Mouse (Mus musculus) adrenal gland, adult 18-20 months (tissue): ENCODE results near the gene Hoxc11. TPM values are rescaled to one million over a fixed set of nuclear protein-coding genes. Genes with fewer than 3 reads are reported as not detected.
A peak's percentile ranks its signal among the peaks of the same experiment; 100 is the strongest.

Experiments
- DNase-seq, 2 experiments: peaks; one replicate each; pipeline ENCODE4 v3.0.0; 2021 to 2022; ENCODE audit warnings: low spot score in 2 of 2
- microRNA-seq, 2 experiments: library from miRNA; unstranded; fragments of <30 nt; microRNA quantifications; one replicate each; pipeline ENCODE4 v1.2.0; 2021; ENCODE audit warnings: borderline number of aligned reads in 2 of 2
- total RNA-seq, 2 experiments: library from RNA; stranded (reverse); gene quantifications; 1 replicate in 1 of 2; 2 replicates in 1 of 2; pipeline ENCODE4 v1.2.3; 2021

The Hoxc11 gene
- total RNA-seq, 2 experiments from 2014 or later = not detected

- DNase-seq = no peak
Observed at GRCm38 (mm10) chr15:103002156-103002555, 47.9 kb downstream of the Hoxc11 start.

GRCm38 (mm10) chr15:103002821-103003448 lies 48.7 kb downstream of the Hoxc11 start:
- DNase-seq = no peak

GRCm38 (mm10) chr15:103005308-103005707 lies 51.1 kb downstream of the Hoxc11 start:
- DNase-seq = peak in 1 of 2 experiments; percentile 58

GRCm38 (mm10) chr15:103005797-103006196 lies 51.6 kb downstream of the Hoxc11 start:
- no peak for DNase-seq

- DNase-seq = no peak
Observed at GRCm38 (mm10) chr15:103006326-103006725, 52.1 kb downstream of the Hoxc11 start.

Small RNA genes within 50 kb of the gene (microRNA-seq; reads per million reads assigned to microRNA genes)
- 151 to 175 reads per million in 2 experiments for gene Mir196a-2

Other genes starting within 250 kb of the Hoxc11 start
- gene Calcoco1, start 232.2 kb upstream of the Hoxc11 start, total RNA-seq = 100 to 1,000 TPM in 1 of 2 experiments, 10 to 100 TPM in 1; 95.4 to 106 TPM
- not detected for gene Hoxc13, start 33.3 kb upstream of the Hoxc11 start, total RNA-seq
- gene Hoxc12, start 17.7 kb upstream of the Hoxc11 start, total RNA-seq = not detected
- gene Hoxc10, start 12.4 kb downstream of the Hoxc11 start, total RNA-seq = under 1 TPM; 0.20 to 0.67 TPM
- gene Hoxc5, start 13.0 kb downstream of the Hoxc11 start, total RNA-seq = 1 to 10 TPM; 7.0 to 7.5 TPM
- 1 to 10 TPM in 1 of 2 experiments, under 1 TPM in 1; 0.66 to 1.4 TPM for gene Hoxc9, start 22.0 kb downstream of the Hoxc11 start, total RNA-seq
- gene Hoxc8, start 36.2 kb downstream of the Hoxc11 start, total RNA-seq = 10 to 100 TPM; 30.8 to 34.8 TPM
- 10 to 100 TPM; 47.9 to 59.3 TPM for gene Hoxc6, start 43.8 kb downstream of the Hoxc11 start, total RNA-seq
- 1 to 10 TPM; 5.0 to 7.3 TPM for gene Hoxc4, start 64.5 kb downstream of the Hoxc11 start, total RNA-seq
- 10 to 100 TPM; 12.5 to 13.2 TPM for gene Smug1, start 212.7 kb downstream of the Hoxc11 start, total RNA-seq